Comparison of ENCODE assay signal across 9 mouse cellular contexts in genomic region chr7:89699668-89700350, GRCm38 (mm10).
A peak's percentile ranks its signal among the peaks of the same experiment; 100 is the strongest.
DNase-seq lines count a peak whose midpoint lies in the region; ATAC-seq and TF ChIP-seq lines count a peak whose summit lies in the region.
"Had no signal": no experiment of that assay in that cellular context is flagged by ENCODE, and none has a peak within 500 bp of the region (broad histone marks: within the 10 kb centered on the region; RNA-seq: fewer than 3 reads in every experiment).

No protein-coding gene starts in this region.

- no peaks in the 10 kb centered on the region for H3K9me3 ChIP-seq in forebrain, postnatal 0 days (ENCODE audit: low read length)
- H3K9me3 ChIP-seq: embryonic facial prominence, embryonic 12.5 days had no signal

- H3K27me3 ChIP-seq in forebrain, postnatal 0 days (ENCODE audit: insufficient read depth, low read length), result no peaks in the 10 kb centered on the region
- H3K27me3 ChIP-seq: embryonic facial prominence, embryonic 12.5 days had no signal

- no peak overlapping the region for H3K4me3 ChIP-seq in forebrain, postnatal 0 days (ENCODE audit: low read depth, low read length)
- H3K4me3 ChIP-seq: embryonic facial prominence, embryonic 12.5 days had no signal

- DNase-seq in left cerebral cortex, postnatal 4 days, result peak; percentile 44
- no peak for DNase-seq in left cerebral cortex, postnatal 25 days (ENCODE audit: low spot score in 2 of 2)
- peak; percentile 45 for DNase-seq in cerebellum, adult 11 months
- peak; percentile 28 for DNase-seq in forebrain, postnatal 0 days
- peak; percentile 44 for DNase-seq in lung, postnatal 10 days
- DNase-seq in frontal cortex, postnatal 25 days (ENCODE audit: low spot score in 2 of 2), result no peak

- no peak overlapping the region for H3K9ac ChIP-seq in forebrain, postnatal 0 days
- H3K9ac ChIP-seq: embryonic facial prominence, embryonic 12.5 days had no signal

- no peak overlapping the region for H3K27ac ChIP-seq in forebrain, postnatal 0 days (ENCODE audit: low read depth, low read length)
- H3K27ac ChIP-seq: embryonic facial prominence, embryonic 12.5 days; macrophage had no signal

- 33% methylated on average over 5 of the region's 5 CpGs for WGBS in forebrain, postnatal 0 days

- H3K36me3 ChIP-seq in forebrain, postnatal 0 days (ENCODE audit: insufficient read depth), result no peaks in the 10 kb centered on the region
- H3K36me3 ChIP-seq: embryonic facial prominence, embryonic 12.5 days had no signal

- intact Hi-C loops in left cerebral cortex, postnatal 4 days (cut with DNase I), result no loop called here
- intact Hi-C loops in left cerebral cortex, postnatal 25 days (cut with DNase I), result no loop called here

- no peaks in the 10 kb centered on the region for H3K4me1 ChIP-seq in forebrain, postnatal 0 days (ENCODE audit: insufficient read depth)
- H3K4me1 ChIP-seq: embryonic facial prominence, embryonic 12.5 days had no signal

- peak; percentile 54 for ATAC-seq in forebrain, postnatal 0 days
- ATAC-seq in megakaryocyte-erythroid progenitor cell, adult 5-6 weeks (replicated peaks; ENCODE audit: low FRiP score, low TSS enrichment, poor library complexity, severe bottlenecking), result no peak

- TF ChIP-seq CTCF in forebrain, postnatal 0 days (IDR thresholded peaks at IDR 0.05; ENCODE audit: low read depth), result no peak

- H3K4me2 ChIP-seq in forebrain, postnatal 0 days (ENCODE audit: low read depth), result no peak overlapping the region
- H3K4me2 ChIP-seq: embryonic facial prominence, embryonic 12.5 days had no signal

Comparison
In these comparisons a context has a peak if more than half of its experiments do, and no peak if none do; other contexts are left out.
1. DNase-seq: peak in left cerebral cortex, postnatal 4 days (single experiment), cerebellum, adult 11 months (single experiment), forebrain, postnatal 0 days (single experiment) and lung, postnatal 10 days (single experiment); none in left cerebral cortex, postnatal 25 days (0 of 2) and frontal cortex, postnatal 25 days (0 of 2).